Mouse (Mus musculus): ENCODE measurements around the gene Mospd1.

The Mospd1 gene

GRCm38 (mm10) chrX:53370366-53370740 is at the start of gene Mospd1:
Gene Mospd1 (minus strand): TSS chrX:53370502.
- peak; percentile 90 for DNase-seq (ENCODE audit: low read depth)

DNA sequence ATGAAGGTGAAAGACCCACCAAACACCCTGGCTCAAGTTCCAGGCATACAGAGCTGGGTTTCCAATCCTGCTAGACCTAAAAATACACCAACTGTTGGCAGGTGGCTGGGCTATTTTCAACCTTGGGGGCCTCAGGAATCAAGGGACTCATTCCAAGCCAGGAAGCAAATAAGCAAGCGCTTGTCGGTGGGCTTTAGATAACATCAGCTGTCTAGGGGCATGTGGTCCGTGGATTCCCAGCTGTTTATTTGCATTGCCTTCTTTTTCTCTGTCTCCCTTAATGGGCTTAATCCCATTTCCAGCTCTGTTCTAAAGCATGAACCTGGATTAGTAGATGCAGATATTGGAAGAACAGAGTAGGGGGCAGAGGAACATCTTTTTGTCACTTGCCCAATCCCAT is 16.1 kb upstream of the Mospd1 start:
- no peak for DNase-seq (ENCODE audit: low read depth)

DNA sequence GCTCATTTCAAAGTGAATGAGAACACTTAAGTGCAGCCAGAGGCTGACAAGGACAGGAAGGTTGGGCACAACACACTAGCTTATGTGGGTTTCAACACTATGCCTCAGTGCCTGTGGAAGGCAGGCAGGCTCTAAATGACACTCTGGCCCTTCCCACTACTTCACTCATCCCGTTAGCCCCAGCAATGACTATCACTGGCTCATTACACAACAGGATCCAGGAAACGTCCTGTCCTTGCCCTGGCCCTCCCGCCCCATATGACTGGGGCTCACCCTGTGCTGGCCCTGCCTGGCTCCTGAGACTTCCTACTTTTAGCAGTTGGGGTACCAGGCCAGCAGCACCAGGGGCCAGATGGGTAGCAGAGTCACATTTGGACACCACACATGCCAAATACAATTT is 12.8 kb upstream of the Mospd1 start:
- peak; percentile 57 for DNase-seq (ENCODE audit: low read depth)

GRCm38 (mm10) chrX:53369534-53370365 is 552 bp downstream of the Mospd1 start:
- peak; percentile 75 for DNase-seq (ENCODE audit: low read depth)

GRCm38 (mm10) chrX:53364668-53365383 is 5.5 kb downstream of the Mospd1 start:
- no peak for DNase-seq (ENCODE audit: low read depth)

- no peak for DNase-seq (ENCODE audit: low read depth)
Observed at GRCm38 (mm10) chrX:53348374-53348773, 21.9 kb downstream of the Mospd1 start.

DNA sequence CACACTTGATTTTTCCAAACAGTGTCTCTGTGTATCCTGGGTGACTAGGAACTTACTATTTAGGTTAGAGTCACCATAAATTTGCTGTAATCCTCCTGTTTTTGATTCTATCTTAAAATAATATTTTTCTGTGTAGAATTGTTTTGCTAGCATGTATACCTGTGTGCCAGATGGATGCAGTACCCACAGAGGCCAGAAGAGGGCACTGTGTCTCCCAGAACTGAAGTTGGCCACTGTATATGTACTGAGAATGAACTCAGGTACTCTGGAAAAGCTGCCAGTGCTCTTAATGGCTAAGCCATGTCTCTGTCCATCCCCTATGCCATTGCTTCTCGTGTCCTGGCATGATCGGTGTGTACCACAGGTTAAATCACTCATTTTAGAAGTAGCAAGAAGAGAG is 28.8 kb downstream of the Mospd1 start:
- peak; percentile 58 for DNase-seq (ENCODE audit: low read depth)

- peak; percentile 53 for DNase-seq (ENCODE audit: low read depth)
Observed at GRCm38 (mm10) chrX:53337355-53337754, 32.9 kb downstream of the Mospd1 start.

DNA sequence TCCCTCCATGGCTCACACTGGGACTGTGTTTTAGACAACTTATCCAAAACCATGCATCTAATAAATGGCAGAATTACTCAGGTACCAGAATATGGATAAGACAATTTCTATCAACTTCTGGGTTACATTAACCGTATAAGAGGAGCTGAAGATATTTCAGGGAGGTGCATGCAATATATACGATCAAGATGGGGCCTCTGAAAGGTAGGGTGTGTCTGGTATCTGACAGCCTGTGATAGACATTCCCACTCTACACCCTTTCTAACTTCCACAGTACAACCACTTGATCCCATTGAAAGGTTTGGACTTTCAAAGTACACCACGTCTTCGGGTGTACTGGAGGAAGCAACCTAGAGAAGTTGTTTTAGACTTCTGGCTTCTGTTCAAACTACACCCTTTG is 39.9 kb downstream of the Mospd1 start:
- DNase-seq (ENCODE audit: low read depth): no peak

- peak; percentile 19 for DNase-seq (ENCODE audit: low read depth)
Observed at GRCm38 (mm10) chrX:53321111-53321510, 49.2 kb downstream of the Mospd1 start.

DNA sequence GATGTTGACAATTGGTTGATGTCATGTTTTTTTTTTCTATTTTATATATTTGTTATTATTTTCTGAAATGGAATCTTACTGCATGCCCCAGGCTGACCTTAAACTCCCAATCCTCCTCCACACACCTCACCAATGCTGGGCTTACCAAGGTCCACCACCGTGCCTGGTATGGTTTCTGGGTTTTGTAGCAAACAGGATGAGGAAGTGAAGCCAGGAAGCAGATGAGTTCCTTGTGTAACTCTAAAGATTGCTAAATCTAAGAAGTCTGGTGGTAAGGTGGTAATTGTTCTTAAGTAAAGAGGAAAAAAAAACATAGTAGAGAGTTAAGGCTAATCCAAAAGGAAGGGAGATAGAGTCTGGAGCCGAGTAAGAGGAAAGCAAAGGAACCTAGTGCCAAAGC is 49.7 kb downstream of the Mospd1 start:
- DNase-seq (ENCODE audit: low read depth): peak; percentile 77

All from 416B (cell line).